Mouse (Mus musculus): ENCODE data around the gene Odf3l1.
"Not testable (repeated sequence)": the region's sequence is repeated elsewhere in the genome, so short reads cannot be mapped to it uniquely, and the experiment has no call there.

The Odf3l1 gene

DNA sequence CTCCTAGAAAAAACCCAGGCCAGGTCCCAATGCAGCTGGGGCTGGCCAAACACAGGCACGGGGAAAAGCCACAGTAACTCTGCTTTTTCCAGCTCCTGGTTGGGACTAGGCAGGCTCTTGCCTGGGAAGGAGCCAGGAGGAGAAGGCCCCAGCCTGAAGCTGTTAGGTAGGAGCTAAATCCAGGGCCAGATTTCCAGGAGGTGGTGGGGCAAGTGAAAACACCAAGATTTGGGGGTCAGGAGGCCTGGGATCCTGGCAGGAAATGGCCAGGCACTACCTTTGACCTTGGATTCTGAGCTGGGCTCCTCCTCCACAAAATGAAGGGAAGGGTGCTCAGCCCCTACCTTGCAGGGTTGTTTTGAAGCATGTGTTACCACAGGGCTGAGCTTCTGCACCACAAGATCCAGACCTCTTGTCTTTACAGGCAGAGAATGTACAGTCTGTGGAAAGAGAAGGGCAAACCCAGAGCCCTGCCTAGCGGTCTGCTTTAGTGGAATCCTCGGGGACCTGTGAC, at the start of gene Odf3l1:
Gene Odf3l1, minus strand, starts transcription at position 464 of the 514 bp plus-strand sequence.
- DNase-seq (ENCODE audit: low read depth, low spot score), result no peak

DNA sequence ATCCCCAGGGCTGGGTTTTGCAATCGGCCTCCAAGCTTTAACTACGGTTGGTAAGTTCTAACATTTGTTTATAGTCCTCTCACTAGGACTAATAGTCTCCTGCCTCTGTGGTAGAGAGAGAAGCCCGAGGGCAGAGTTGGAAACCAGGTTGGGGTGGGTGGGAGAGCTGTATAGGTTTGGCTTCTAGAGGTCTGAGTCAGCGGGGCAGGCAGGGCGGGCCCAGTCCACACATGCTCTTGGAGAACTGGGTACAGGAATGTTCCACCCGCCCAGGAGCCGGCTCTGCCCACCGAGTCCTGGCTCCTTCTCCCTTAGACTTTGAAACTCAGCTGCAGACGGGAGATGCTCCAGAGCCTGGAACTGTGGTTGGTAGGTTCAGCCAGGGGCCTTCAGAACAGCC, 49.5 kb upstream of the Odf3l1 start:
- no peak for DNase-seq (ENCODE audit: low read depth, low spot score)

DNA sequence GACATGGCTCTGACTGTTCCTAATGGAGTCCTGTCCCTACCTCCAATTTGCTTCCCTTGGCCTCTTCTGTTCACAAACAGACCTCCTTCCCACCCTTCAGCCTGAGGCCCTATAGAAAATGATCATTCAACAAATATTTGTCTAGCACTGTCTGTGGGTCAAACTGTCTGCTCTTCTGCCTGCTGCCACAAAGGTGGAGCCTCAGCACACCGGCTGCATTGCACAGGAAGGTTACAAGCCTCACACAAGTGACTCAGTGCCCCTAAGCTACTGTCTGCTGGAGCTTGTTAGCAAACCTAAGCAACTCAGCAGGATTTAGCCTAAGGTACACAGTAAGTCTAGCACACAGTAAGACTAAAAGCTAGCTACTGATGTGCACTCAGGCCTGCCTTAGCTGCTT, 46.5 kb upstream of the Odf3l1 start:
- no peak for DNase-seq (ENCODE audit: low read depth, low spot score)

DNA sequence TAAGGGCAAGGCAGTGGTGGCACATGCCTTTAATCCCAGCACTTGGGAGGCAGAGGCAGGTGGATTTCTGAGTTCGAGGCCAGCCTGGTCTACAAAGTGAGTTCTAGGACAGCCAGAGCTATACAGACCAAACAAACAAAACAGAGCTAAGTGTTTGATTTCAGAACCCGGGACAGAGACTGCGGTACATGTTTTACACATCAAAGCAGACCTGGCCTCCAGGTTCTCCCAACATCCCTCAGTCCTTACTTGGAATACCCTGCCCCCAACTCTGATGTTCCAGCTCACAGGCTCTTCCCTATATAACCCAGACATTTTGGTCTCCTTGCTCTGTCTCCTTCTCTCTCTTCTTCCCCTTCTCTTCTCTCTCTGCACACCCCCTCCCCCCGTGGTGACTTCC, 45.5 kb upstream of the Odf3l1 start:
- DNase-seq (ENCODE audit: low read depth, low spot score), result not testable (repeated sequence)

DNA sequence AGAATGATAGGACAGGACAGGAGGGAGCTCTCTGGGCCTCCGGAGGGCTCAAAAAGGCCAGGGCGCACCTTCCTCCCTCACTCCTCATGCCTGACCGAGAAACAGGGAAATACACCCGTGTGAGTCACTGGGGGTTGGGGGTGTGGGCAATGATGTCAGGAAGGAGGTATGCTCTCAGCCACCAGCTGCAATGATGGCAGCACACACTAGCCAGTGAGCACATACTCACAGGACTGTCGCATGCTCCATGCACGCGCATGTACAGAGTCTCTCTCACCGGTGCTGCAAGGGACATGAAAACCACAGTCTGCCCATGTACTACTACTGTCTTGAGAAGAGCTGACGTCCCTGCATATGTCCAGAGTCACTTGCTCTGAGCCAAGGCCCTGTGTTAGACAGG, 43.1 kb upstream of the Odf3l1 start:
- no peak for DNase-seq (ENCODE audit: low read depth, low spot score)

DNA sequence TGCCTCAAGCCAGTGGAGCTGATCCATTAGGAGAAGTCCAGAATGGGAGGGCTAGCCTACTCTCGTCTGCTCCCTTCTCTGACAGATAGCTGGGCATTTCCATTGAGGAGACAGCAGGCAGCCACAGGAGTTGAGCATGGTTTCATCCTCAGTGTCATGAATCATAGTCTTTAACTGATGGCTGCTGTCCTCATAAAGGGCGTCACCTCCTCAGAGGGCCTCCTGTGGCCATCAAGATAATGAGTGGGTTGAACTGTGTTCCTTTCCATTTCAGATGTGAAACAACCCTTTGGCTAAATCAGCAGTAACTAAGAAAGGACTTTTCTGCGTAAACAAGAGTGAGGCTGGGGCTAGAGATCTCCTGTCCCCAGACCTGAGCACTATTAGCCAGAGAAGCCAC, 39.2 kb upstream of the Odf3l1 start:
- no peak for DNase-seq (ENCODE audit: low read depth, low spot score)

DNA sequence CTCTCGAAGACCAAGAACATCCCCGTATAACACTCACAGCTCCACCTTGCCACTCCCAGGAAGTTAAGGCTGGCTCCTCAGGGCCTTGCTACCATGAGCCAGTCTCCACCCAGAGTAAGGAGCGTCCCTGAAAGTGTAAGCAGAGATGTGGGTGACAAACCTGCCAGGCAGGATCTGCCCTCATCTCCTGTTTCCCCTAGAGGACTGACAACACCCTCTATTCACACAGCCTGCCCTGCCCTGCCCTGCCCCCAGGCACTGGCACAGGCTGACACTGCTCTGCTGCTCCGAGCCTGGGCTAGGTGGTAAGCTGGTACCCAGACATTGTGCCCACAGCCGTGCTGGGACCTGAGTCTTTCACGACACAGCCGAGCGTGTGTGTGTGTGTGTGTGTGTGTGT, 36.7 kb upstream of the Odf3l1 start:
- DNase-seq (ENCODE audit: low read depth, low spot score), result no peak

DNA sequence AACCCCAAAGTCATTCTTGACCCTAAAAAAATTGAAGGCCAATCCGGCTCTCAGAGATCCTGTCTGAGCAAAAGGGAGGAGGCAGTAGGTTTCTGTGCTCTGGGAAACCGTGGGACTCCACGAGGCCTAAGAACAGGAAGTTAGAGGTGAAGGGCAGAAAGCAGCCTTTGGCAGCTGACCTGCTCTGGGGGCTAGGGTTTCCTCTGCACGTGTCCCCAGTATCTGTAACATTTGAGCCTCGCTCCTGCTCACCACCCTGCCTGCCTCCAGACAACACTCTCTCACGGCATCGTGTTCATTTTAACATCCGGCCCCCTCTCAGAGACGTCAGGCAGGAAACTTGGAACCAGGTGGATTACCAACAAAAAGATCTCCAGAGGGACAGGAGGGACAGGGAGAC, 36.1 kb upstream of the Odf3l1 start:
- DNase-seq (ENCODE audit: low read depth, low spot score), result no peak

DNA sequence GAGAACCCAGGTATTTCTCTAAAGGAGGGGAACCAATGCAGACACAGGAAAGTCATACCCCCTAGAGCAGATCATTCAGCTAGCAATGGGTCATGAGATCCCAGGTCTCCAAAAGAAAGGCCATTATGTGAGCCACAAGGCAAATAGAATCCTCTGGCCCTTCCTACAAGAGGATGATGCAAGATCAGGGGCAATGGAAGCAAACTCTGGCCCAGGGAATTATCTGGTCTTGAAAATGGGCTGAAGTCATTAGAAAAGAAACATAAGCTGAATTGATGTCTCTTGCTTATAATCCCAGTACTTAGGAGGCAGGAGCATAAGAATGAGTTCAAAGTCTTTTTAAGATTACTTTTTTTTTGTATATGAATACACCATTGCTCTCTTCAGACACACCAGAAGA, 35.6 kb upstream of the Odf3l1 start:
- DNase-seq (ENCODE audit: low read depth, low spot score), result no peak

DNA sequence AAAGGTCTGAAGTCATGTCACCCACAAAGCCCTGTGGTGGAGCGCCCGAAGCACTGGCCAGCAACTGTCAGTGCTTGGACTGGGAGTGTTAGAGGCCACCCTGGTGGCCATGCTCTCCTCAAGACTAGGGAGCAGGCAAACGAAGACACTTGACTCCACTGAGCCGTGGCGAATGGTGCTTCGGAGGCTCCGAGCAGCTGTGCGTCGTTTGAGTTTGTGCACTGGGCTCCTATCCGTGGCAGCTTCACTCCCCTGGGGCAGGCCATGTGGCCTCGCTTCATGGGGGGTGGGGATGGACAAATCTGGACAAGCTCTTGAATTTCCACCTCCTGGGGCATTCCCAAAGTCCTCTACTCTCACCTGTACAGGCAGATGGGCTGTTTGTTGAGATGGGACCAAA, 34.9 kb upstream of the Odf3l1 start:
- DNase-seq (ENCODE audit: low read depth, low spot score), result no peak

DNA sequence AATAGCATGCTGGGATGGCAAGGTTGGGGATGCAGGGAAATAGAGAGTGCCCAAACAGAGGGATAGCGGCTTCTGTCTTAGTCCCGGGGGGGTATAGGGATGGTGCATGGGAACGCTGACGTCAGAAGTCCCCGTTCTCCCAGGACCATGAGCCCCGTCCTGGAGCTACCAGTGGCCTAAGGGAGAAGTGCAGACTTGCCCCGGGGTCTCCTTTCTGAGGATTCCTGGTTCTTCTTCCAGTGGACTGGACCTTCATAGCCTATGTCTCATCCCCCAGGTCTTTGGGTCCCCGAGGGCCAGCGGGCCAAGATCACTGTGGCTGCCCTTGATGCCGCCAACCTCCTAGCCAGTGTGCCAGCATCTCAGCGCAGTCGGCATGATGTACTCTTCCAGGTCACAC, 32.3 kb upstream of the Odf3l1 start:
- DNase-seq (ENCODE audit: low read depth, low spot score), result no peak

DNA sequence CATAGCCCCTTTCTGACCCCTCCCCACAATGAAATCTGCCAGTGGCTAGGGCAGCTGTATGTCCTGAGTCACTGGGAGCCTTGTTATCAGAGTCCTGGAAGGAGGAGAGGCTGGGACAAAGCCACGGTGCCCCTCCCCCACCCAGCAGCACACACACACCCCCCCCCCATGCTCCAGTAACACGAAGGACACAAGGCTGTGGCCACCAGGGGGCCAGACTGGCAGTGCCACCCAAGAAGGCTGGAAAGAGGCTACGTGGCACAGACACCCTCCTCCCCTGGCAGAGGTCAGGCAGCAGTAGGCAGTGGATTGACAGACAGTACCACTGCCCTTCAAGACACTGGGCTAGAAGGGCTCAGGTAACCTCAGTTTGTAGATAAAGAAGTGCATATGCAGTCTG, 29.5 kb upstream of the Odf3l1 start:
- DNase-seq (ENCODE audit: low read depth, low spot score), result no peak

DNA sequence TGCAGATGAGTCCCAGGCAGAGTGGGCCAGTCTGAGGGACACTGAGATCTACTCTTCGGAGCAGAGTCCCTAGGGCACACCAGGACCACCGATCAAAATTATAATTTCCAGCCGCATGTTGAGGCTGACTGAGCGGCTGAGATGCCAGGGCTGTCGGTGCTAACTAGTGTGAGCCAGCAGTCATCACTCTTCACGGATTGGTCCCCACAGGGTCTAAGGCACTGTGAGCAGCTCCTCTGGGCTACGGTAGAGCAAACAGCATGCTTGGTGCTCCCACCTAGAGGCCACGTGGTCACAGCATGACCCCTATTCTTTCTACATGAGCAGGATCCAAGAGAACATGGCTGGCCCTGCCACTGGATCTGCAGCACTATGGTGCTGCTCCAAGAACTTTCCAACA, 28.8 kb upstream of the Odf3l1 start:
- no peak for DNase-seq (ENCODE audit: low read depth, low spot score)

DNA sequence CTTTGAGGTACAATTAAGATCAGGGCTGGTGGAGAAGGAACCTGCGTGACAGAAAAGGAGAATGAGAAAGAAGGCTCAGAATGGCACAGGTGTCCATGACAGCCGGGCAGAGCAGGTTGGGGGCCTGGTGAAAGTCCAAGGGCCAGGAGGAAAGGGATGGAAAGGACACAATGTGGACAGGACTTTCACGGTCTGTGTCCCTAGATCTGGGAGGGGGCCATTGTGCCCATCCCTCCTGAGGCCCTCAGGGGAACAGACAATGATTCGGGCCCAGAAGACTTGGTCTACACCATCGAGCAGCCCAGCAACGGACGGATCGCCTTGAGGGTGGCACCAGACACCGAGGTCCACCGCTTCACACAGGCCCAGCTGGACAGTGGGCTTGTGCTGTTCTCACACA, 27.6 kb upstream of the Odf3l1 start:
- DNase-seq (ENCODE audit: low read depth, low spot score), result no peak

DNA sequence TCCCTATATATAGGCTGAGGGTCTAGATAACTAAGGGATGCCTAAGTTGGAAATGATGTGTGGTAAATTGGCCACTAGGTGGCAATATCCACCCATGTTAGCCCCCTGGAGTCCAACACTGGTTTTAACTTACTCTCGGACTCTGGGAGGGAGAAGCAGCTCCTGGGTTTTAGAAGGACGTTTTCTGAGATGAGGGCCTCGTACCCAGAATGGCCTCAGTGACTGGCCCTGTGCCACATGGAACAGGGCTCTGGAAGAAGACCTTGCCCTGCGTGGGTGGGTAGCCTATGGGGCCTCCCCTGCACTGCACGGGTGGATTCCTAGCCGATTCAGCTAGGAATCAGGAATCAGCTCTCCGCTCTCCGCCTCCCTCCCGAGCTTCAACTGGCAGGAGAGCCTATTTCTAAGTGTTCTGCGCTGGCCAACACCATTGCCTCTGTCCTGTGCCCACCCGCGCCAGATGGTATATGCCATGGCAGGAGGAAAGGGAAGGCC, 27.1 kb upstream of the Odf3l1 start:
- peak; percentile 70 for DNase-seq (ENCODE audit: low read depth, low spot score)

DNA sequence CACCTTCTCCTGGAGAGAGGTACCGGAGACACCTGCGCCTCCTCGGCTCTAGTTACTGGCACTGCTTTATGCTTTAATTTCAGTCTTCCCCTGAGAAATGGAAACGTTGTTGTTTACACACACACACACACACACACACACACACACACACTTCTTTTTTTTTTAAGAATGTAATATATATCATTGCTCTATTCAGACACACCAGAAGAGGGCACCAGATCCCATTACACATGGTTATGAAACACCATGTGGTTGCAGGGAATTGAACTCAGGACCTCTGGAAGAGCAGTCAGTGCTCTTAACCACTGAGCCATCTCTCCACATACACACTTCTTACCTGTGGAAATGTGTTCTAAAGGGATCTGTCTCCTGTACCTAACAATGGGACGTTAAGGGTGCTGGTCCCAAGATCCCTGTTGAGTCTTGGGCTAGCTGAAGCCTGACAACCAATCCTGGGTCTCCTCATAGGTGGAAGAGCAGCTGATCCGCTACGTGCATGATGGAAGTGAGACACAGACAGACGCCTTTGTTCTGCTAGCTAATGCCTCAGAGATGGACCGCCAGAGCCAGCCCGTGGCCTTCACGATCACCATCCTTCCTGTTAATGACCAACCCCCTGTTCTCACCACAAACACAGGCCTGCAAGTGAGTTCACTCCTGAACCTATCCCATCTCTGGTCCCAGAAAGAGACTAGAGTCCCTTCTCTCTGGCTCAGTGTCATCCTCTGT, 26.2 kb upstream of the Odf3l1 start:
- DNase-seq (ENCODE audit: low read depth, low spot score), result no peak

DNA sequence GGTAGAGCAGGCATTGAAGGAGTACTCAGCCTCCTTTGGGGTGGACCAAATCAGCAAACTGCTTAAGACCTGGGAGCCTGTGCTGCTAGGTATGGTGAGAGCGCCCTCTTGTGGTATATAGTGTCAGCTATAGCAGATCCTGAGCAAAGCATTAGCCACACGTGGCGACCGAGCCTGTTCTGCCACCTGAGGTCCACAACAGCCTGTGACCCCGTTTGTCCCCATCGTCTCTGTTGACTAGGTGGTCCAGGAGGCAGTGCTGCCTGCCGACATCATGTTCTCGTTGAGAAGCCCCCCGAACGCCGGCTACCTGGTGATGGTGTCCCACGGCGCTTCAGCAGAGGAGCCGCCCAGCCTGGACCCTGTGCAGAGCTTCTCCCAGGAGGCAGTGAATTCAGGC, 25.3 kb upstream of the Odf3l1 start:
- DNase-seq (ENCODE audit: low read depth, low spot score), result peak; percentile 72

DNA sequence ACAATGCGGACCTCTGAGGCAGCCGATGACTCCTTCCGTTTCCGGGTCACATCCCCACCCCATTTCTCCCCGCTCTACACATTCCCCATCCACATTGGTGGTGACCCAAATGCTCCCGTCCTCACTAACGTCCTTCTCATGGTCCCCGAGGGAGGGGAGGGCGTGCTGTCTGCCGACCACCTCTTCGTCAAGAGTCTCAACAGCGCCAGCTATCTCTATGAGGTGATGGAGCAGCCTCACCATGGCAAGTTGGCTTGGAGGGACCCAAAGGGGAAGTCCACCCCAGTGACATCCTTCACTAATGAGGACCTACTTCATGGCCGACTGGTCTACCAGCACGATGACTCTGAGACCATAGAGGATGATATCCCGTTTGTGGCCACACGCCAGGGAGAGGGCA, 23.1 kb upstream of the Odf3l1 start:
- DNase-seq (ENCODE audit: low read depth, low spot score), result no peak

DNA sequence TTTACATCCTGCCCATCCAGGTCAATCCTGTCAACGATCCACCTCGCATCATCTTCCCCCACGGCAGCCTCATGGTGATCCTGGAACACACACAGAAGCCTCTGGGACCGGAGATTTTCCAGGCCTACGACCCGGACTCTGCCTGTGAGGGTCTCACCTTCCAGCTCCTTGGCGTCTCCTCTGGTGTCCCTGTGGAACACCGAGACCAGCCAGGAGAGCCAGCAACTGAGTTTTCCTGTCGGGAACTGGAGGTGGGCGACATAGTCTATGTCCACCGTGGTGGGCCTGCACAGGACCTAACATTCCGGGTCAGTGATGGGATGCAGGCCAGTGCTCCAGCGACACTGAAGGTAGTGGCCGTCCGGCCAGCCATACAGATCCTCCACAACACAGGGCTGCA, 22.1 kb upstream of the Odf3l1 start:
- DNase-seq (ENCODE audit: low read depth, low spot score), result no peak

DNA sequence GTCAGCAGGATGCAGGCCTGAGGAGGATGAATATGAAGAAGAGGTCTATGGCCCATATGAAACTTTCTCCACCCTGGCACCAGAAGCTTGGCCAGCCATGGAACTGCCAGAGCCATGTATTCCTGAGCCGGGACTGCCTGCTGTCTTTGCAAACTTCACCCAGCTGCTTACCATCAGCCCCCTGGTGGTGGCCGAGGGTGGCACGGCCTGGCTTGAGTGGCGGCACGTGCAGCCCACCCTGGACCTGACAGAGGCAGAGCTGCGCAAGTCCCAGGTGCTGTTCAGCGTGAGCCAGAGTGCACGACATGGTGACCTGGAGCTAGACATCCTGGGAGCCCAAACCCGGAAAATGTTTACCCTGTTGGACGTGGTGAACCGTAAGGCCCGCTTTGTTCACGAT, 21.6 kb upstream of the Odf3l1 start:
- no peak for DNase-seq (ENCODE audit: low read depth, low spot score)

DNA sequence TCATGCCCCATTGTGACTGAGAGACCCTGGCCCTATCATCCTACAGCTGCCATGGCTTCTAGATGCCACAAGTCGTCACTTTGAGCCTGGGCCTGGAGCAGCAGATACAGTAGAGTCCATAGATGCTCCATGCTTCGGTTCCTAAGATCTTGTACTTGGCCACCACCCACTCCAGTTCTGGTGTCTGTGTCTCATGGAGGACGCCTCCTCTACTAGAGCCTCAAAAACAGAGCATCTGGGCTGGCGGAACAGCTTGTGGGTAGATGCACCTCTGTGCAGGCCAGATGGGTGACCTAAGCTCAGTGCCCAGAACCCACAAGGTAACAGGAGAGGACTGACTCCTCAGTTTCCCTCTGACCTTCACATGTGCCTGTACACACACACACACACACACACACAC, 19.8 kb upstream of the Odf3l1 start:
- DNase-seq (ENCODE audit: low read depth, low spot score), result no peak

DNA sequence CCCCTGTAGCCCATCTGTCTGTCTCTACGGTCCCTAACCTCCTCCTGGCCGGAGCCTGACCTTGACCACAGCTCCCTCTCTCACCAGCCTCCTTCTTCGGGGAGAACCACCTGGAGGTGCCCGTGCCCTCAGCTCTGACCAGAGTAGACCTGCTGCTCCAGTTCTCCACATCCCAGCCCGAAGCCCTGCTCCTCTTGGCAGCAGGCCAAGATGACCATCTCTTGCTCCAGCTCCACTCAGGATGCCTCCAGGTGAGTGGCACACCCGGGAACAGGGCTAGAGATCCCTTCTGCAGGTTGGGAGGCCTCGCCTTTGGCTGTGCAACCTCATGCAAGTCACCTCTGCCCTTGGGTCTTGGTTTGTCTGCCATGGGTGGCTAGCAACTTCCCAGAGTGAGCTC, 19.0 kb upstream of the Odf3l1 start:
- no peak for DNase-seq (ENCODE audit: low read depth, low spot score)

DNA sequence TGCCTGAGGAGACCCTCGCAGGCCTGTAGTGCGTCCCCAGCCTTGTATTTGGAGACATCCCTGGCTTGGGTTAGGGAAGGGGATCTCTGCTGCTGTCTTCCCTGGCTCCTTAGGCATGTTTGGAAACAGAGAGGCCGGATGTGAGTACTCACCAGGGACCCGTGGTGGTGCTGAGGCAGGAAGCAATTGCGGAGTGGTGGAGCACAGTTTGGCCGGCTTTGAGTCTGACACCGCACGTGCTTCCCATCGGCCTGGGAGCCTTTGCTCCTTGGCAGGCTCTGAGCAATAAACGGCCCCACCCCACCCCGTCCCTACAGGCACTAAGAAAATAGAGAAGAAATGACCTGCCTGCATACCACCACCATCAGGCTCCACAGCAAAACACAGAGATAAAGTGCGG, 18.3 kb upstream of the Odf3l1 start:
- no peak for DNase-seq (ENCODE audit: low read depth, low spot score)

DNA sequence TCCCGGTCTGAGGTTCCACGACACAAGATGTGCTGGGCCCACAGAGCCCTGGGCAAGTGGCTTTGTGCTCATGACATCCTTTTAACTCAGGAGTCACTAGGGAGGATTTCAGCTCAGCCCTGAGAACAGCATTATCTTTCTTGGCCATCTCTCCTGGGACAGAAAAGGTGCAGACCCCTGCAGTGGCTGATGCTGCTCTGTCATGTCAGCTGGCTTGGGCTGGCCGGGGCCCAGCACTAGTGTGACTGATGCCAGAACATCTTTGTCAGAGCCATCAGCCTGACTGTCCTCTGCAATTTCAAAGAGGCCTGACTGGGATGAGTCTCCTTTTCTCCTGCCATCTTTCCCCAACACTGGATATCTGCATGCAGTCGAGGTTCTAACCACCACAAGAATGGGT, 17.8 kb upstream of the Odf3l1 start:
- no peak for DNase-seq (ENCODE audit: low read depth, low spot score)

Data from CD4-positive helper T cell, adult 2 months (primary cell).